Mouse (Mus musculus) stomach, embryonic 15.5 days (tissue): Measurements from ENCODE around the gene Fscn3. TPM values are rescaled to one million over a fixed set of nuclear protein-coding genes. Genes with fewer than 3 reads are reported as not detected.
A peak's percentile ranks its signal among the peaks of the same experiment; 100 is the strongest.

Experiments
- ATAC-seq: fragments of 200-750 bp; cut with Nextera tagmentation; 2 replicates; pipeline ENCODE4 v1.8.0; 2017; ENCODE audit warnings: low read depth, moderate number of reproducible peaks, moderate TSS enrichment; ENCODE audit not compliant: insufficient read depth, low FRiP score
- H3K27ac ChIP-seq: fragments of 300-500 bp; sonication (generic); 2 replicates; pipeline ENCODE4 v1.5.1; 2015; ENCODE audit warnings: mild to moderate bottlenecking, inconsistent platforms
- H3K27me3 ChIP-seq: fragments of 300-500 bp; sonication (generic); replicated peaks from 2 replicates; pipeline ENCODE4 v1.6.1; 2015; ENCODE audit warnings: inconsistent platforms
- H3K36me3 ChIP-seq: fragments of 300-500 bp; sonication (generic); 2 replicates; pipeline ENCODE4 v1.6.1; 2015; ENCODE audit warnings: inconsistent platforms
- H3K4me1 ChIP-seq: fragments of 300-500 bp; sonication (generic); 2 replicates; pipeline ENCODE4 v1.6.1; 2015; ENCODE audit warnings: inconsistent platforms
- H3K4me2 ChIP-seq: fragments of 300-500 bp; sonication (generic); 2 replicates; pipeline ENCODE4 v1.6.1; 2015; ENCODE audit warnings: mild to moderate bottlenecking, inconsistent platforms
- H3K4me3 ChIP-seq: fragments of 300-500 bp; sonication (generic); replicated peaks from 2 replicates; pipeline ENCODE4 v1.5.1; 2015; ENCODE audit warnings: inconsistent platforms
- H3K9ac ChIP-seq: fragments of 300-500 bp; sonication (generic); 2 replicates; pipeline ENCODE4 v1.6.1; 2015; ENCODE audit warnings: inconsistent platforms
- H3K9me3 ChIP-seq: fragments of 300-500 bp; sonication (generic); 2 replicates; pipeline ENCODE4 v1.6.1; 2016; ENCODE audit warnings: inconsistent platforms
- WGBS: fragments of 180-500 bp; shearing (Covaris S2); methylation state at CpG from one replicate; pipeline ENCODE4 v1.1.7; 2015; 5-methylcytosine and 5-hydroxymethylcytosine counted together
- polyA plus RNA-seq: library from polyadenylated mRNA; unstranded; fragments of >200 nt; fragmentation: Nextera tagmentation; extraction: Ambion mirVana; gene quantifications from 2 replicates; pipeline ENCODE4 v1.2.1, GENCODE M21; 2015

Fscn3 gene
- polyA plus RNA-seq, 1 experiment from 2014 or later, result not detected

DNA sequence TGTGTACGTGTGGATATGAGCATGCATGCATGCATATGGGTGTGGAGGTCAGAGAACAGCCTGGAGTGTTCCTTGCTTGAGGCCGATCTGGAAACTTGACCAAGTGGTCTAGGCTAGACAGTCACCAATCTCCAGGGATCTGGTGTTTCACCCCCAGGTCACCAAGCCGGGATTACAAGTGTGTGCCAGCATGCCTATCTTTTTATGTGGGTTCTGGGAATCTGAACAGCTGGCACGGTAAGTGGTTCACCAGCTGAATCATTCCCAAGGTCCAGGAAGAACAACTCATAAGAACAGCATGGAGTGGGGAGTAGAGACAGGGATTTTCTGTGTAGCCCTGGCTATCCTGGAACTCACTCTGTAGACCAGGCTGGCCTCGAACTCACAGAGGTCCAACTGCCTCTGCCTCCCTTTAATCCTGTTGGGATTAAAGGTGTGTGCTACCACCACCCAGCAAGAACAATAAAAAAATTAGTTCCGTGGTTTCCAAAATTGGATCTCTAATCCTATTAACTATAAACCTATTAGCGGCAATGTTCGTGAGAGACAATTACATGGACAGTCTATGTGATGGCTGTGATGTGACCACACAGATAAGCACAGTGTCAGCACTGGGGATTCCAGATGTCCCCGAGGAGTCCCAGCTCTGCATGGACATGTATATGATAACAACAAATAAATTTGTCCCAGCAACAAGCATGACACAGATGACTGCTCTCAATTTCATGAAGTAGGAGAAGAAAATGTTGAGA, 43.9 kb downstream of the Fscn3 start:
- H3K27ac ChIP-seq, result no peak overlapping the region
- no peaks in the 10 kb centered on the region for H3K27me3 ChIP-seq
- no peak overlapping the region for H3K4me3 ChIP-seq
- H3K9me3 ChIP-seq, result no peaks in the 10 kb centered on the region
- H3K9ac ChIP-seq, result no peak overlapping the region
- 87% methylated on average over 9 of the region's 9 CpGs for whole genome bisulfite sequencing
- H3K4me2 ChIP-seq, result no peak overlapping the region
- no peaks in the 10 kb centered on the region for H3K36me3 ChIP-seq
- no peak for ATAC-seq
- H3K4me1 ChIP-seq, result no peaks in the 10 kb centered on the region

DNA sequence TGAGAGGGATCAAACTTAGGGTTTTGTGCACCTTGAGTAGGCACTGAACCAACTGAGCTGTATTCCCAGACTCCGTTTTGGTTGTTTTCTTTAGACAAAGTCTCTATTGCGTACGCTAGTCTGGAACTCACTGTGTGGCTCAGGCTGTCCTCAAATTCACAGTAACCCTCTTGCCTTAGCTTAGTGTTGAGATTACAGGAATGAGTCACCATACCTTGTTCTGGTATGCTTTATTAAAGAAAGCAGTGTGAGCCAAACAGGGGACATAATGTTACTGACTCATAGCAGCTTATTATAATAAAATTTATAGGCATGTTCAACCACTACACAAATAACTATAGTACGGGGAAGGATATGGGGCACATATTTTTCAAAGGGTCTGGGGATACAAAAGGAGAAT, 46.6 kb downstream of the Fscn3 start:
- H3K4me1 ChIP-seq, result 0 out of 2 replicates have a peak, but pooled peaks cover 3% of the 10 kb centered on the region
- WGBS, result 79% methylated on average over 4 of the region's 4 CpGs
- no peak overlapping the region for H3K4me3 ChIP-seq
- H3K27ac ChIP-seq, result no peak overlapping the region
- H3K27me3 ChIP-seq, result no peaks in the 10 kb centered on the region
- no peak for ATAC-seq
- H3K9me3 ChIP-seq, result no peaks in the 10 kb centered on the region
- H3K4me2 ChIP-seq, result no peak overlapping the region
- H3K9ac ChIP-seq, result no peak overlapping the region
- H3K36me3 ChIP-seq, result no peaks in the 10 kb centered on the region

DNA sequence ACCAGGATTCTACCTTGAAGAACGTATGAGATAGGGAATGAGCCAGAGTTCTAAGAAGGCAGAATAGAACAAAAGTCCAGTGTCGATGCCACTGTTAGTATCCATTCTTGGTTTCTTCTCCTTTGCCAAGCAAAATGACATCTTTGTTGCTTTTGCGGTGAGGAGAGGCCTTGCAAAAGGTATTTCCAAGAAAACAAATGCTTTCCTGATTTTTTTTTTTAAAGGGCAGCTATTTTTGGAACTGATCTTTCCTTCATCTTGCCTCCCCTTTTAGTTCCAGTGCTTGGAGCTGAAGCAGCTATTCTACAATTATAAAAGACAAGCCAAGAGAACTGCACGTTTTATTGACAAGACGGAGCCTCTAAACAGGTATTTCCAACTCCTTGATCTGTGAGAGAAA, 47.2 kb downstream of the Fscn3 start, which contains the start of gene Snd1:
Gene Snd1 (plus strand): TSS at position 301 of the 400 bp plus-strand sequence.
- WGBS, result 85% methylated on average over 5 of the region's 5 CpGs
- Histone ChIP-seq H3K4me1 (0 out of 2 replicates have a peak, but pooled peaks cover 4% of the 10 kb centered on the region), H3K27me3 (no peaks in the 10 kb centered on the region), H3K9me3 (no peaks in the 10 kb centered on the region), H3K27ac (no peak within 1 kb of the TSS), H3K36me3 (no peaks in the 10 kb centered on the region), H3K4me2 (no peak within 1 kb of the TSS), H3K4me3 (no peak within 1 kb of the TSS), H3K9ac (no peak within 1 kb of the TSS)
- no peak for ATAC-seq

DNA sequence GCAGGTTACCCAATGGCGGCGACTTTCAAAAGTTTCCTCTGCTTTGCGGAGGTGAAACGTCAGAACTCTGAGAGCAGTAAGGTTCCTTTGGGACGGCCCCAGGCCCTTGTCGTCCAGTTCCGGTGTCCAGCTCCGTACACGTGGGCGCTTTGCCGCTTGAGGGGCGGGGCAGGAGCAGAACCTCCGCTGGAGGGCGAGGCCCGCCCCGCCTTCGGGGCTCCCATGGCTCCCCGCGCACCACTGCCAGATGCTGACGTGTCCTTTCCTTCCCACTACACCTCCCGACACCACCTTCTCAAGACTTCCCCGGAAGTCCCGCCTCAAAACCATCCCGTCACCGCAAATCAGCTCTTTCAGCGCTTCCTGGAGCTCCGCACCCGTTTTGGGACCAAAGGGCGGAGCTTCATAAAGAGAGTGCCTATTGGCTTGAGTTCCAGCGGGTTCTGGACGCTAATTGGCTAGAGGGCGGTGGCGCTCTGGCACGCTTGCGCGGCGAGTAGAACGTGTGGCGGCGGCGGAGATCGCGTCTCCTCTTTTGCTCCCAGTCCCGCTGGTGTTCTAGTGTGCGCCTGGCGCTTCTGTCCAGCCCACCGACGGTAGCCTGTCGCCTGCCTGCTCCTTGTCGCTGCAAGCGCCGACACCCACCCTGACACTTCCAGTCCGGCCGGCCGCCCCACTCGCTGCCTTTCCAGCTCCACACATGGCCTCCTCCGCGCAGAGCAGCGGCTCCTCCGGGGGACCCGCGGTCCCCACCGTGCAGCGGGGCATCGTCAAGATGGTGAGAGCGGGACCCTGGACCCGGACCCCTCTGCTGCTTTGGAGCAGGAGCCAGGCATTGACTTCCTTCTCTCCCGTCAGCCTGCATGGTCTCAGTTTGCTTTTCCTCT, 52.5 kb downstream of the Fscn3 start:
- ATAC-seq, result peak; percentile 99
- Histone ChIP-seq H3K9me3 (no peaks in the 10 kb centered on the region), H3K27me3 (no peaks in the 10 kb centered on the region), H3K4me2 (peak overlapping the region; percentile 74), H3K36me3 (no peaks in the 10 kb centered on the region; the same call in 1 of the 2 replicates), H3K27ac (peak overlapping the region; percentile 91), H3K9ac (peak overlapping the region; percentile 87), H3K4me1 (peaks cover 19% of the 10 kb centered on the region), H3K4me3 (peak overlapping the region; percentile 92)
- WGBS, result under 1% methylated on average over 68 of the region's 68 CpGs

GRCm38 (mm10) chr6:28480752-28481492, 53.3 kb downstream of the Fscn3 start:
- Histone ChIP-seq H3K4me3 (peak overlapping the region; percentile 92), H3K9me3 (no peaks in the 10 kb centered on the region), H3K4me2 (peak overlapping the region; percentile 66), H3K27me3 (no peaks in the 10 kb centered on the region), H3K4me1 (peaks cover 19% of the 10 kb centered on the region), H3K27ac (peak overlapping the region; percentile 91; the same call in 1 of the 2 replicates), H3K36me3 (no peaks in the 10 kb centered on the region; the same call in 1 of the 2 replicates), H3K9ac (peak overlapping the region; percentile 87)
- 5% methylated on average over 21 of the region's 21 CpGs for WGBS
- no peak for ATAC-seq

DNA sequence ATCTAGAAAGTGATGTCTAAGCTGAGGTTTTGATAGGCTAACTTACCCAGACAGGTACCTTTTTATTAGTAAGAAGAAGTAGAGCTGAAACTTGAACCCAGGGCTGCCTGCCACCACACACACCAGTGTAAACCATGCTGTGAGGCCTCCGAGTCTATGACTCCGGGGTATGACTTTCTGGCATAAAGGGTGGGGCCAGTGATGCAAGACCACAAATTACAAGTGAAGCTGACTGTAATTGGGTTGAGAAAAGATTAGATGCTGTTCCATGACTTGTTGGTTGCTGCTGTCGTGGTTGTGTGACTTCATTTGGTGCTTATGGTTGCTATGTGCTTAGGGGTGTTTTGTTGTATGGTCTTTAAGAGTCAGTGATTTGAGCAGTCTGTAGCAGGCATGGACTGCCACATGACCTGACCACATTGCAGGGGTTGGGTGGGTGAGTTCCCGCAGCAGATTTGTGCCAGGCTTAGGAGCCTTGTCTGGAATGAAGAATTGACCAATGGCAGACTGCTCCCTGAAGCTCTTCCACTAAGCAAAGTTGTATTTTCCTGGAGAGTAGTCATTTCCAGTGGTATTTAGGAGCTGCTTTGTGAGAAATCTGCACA, 55.2 kb downstream of the Fscn3 start:
- Histone ChIP-seq H3K9ac (no peak overlapping the region), H3K4me2 (peak overlapping the region; percentile 66), H3K9me3 (no peaks in the 10 kb centered on the region), H3K4me3 (0 out of 2 replicates have a peak overlapping the region, but pooled peaks have one; percentile 5), H3K27ac (no peak overlapping the region), H3K4me1 (peaks cover 19% of the 10 kb centered on the region), H3K27me3 (no peaks in the 10 kb centered on the region), H3K36me3 (no peaks in the 10 kb centered on the region; the same call in 1 of the 2 replicates)
- no peak for ATAC-seq
- WGBS, result 67% methylated on average over 4 of the region's 4 CpGs

DNA sequence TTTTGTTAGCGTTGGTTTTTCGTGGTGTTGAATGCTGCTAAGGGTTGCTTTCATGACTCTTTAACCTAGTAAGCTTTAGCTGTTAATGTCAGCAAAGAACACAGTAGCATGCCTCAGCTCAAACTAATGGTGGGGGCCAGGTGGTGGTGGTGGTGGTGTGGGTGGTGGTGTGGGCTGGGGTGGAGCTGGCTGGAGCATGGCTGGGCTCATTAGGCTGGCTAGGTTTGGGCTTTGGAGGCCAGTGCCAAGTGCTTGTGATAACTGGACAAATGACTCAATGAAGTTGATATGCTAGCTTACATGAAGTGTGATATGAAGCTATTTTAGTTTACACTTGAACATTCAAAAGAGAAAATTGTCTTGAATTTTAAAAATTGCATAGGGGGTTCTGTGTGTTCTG, 58.4 kb downstream of the Fscn3 start:
- Histone ChIP-seq H3K36me3 (peaks cover 12% of the 10 kb centered on the region), H3K4me3 (no peak overlapping the region), H3K27ac (no peak overlapping the region), H3K9ac (no peak overlapping the region), H3K4me2 (no peak overlapping the region), H3K9me3 (no peaks in the 10 kb centered on the region), H3K27me3 (no peaks in the 10 kb centered on the region), H3K4me1 (peaks cover 15% of the 10 kb centered on the region)
- ATAC-seq, result no peak
- 93% methylated on average over 2 of the region's 2 CpGs for WGBS

- Histone ChIP-seq H3K4me1 (peaks cover 14% of the 10 kb centered on the region), H3K27ac (no peak overlapping the region), H3K27me3 (no peaks in the 10 kb centered on the region), H3K9ac (no peak overlapping the region), H3K36me3 (peaks cover 12% of the 10 kb centered on the region), H3K4me2 (no peak overlapping the region), H3K9me3 (no peaks in the 10 kb centered on the region), H3K4me3 (no peak overlapping the region)
- WGBS, result 70% methylated on average over 2 of the region's 2 CpGs
- no peak for ATAC-seq
These were observed 58.9 kb downstream of the Fscn3 start for GRCm38 (mm10) chr6:28486471-28486870.

DNA sequence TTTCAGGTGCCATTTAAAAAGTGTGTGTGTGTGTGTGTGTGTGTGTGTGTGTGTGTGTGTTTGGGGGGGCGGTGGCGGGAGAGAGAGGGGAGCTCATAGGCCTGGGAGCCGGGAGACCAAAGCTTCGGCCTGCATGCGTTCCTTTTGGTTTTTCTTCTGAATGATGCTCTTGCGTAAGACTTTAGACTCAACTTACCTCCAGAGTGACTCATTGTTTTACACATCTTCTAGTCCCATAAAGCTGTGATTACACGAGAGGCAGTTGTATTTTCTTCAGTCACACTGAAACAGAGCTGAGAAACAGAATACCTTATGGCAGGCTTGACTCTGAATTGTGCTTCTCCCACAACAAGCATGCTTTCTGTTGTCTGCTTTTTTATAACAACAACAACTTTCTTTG, 59.3 kb downstream of the Fscn3 start:
- Histone ChIP-seq H3K27ac (no peak overlapping the region), H3K4me1 (peaks cover 9% of the 10 kb centered on the region), H3K27me3 (no peaks in the 10 kb centered on the region), H3K4me3 (no peak overlapping the region), H3K4me2 (no peak overlapping the region), H3K36me3 (peaks cover 12% of the 10 kb centered on the region), H3K9me3 (no peaks in the 10 kb centered on the region), H3K9ac (no peak overlapping the region)
- 89% methylated on average over 7 of the region's 7 CpGs for WGBS
- no peak for ATAC-seq
